Mouse (Mus musculus) embryonic facial prominence, embryonic 10.5 days (tissue): ENCODE measurements at regions not wholly inside any gene's neighbourhood (a gene's known extent, or its start where the extent isn't known, plus 50 kb on each side); places are given as distances from the start of the nearest gene placed in this dataset.

ENCODE experiments used
- DNase-seq: peaks from one replicate; pipeline ENCODE4 v3.0.0-alpha.2; 2017; ENCODE audit warnings: low spot score
- H3K27ac ChIP-seq: fragments of 300-500 bp; sonication (generic); replicated peaks from 2 replicates; pipeline ENCODE4 v1.5.1; 2016; ENCODE audit warnings: mild to moderate bottlenecking
- H3K27me3 ChIP-seq: fragments of 300-500 bp; sonication (generic); replicated peaks from 2 replicates; pipeline ENCODE4 v1.6.1; 2016; ENCODE audit warnings: low read depth, mild to moderate bottlenecking; ENCODE audit not compliant: poor library complexity, severe bottlenecking
- H3K36me3 ChIP-seq: fragments of 300-500 bp; sonication (generic); replicated peaks from 2 replicates; pipeline ENCODE4 v1.6.1; 2016; ENCODE audit warnings: mild to moderate bottlenecking, moderate library complexity
- H3K4me1 ChIP-seq: fragments of 300-500 bp; sonication (generic); 2 replicates; pipeline ENCODE4 v1.6.1; 2016
- H3K4me3 ChIP-seq: fragments of 300-500 bp; sonication (generic); 2 replicates; pipeline ENCODE4 v1.5.1; 2016; ENCODE audit warnings: mild to moderate bottlenecking, moderate library complexity
- H3K9me3 ChIP-seq: fragments of 300-500 bp; sonication (generic); 2 replicates; pipeline ENCODE4 v1.6.1; 2016; ENCODE audit warnings: mild to moderate bottlenecking
- WGBS: fragments of 180-500 bp; shearing (Covaris S2); methylation state at CpG from one replicate; pipeline ENCODE4 v1.1.7; 2016; 5-methylcytosine and 5-hydroxymethylcytosine counted together

DNA sequence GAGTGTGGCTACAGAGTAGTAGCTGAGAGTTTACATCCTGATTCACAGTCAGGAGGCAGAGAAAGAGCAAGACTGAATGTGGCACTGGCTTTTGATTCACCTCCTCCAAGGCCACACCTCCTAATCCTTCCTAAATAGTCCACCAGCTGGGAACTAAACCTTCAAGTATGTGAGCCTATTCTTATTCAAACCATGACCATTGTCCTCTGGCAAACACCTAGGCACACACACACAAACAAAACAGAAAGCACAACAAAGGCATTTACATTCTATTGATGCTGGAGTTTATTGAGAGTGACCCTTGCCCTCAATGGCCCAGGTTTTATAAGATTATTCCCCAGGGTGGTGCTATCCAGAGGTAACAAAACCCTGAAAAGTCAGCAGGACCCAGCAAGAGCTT lies 235.4 kb upstream of the Dynlrb2 start:
- Histone ChIP-seq H3K27ac (no peak overlapping the region), H3K4me1 (peaks cover 6% of the 10 kb centered on the region; the same call in 1 of the 2 replicates), H3K36me3 (no peaks in the 10 kb centered on the region), H3K4me3 (no peak overlapping the region), H3K27me3 (no peaks in the 10 kb centered on the region), H3K9me3 (no peaks in the 10 kb centered on the region)
- DNase-seq, result no peak

DNA sequence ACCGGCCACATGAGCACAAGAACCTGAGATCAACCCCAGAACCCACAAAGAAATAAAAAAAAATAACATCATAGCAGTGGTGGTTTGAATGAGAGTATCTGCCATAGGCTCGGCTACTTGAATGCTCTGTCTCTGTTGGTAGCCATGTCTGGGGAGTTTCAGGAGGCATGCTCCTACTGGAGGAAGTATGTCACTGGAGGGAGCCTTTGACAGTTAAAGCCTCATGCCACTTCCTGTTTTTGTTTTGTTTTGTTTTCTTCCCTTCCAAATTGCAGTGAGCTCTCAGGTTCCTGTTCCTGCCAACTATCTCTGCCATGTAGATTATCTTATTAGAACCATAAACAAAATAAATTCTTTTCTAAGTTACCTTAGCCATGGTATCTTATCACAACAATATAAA lies 236.1 kb upstream of the Dynlrb2 start:
- Histone ChIP-seq H3K27ac (no peak overlapping the region), H3K4me1 (peaks cover 6% of the 10 kb centered on the region; the same call in 1 of the 2 replicates)
- 87% methylated on average over 2 of the region's 2 CpGs for WGBS

DNA sequence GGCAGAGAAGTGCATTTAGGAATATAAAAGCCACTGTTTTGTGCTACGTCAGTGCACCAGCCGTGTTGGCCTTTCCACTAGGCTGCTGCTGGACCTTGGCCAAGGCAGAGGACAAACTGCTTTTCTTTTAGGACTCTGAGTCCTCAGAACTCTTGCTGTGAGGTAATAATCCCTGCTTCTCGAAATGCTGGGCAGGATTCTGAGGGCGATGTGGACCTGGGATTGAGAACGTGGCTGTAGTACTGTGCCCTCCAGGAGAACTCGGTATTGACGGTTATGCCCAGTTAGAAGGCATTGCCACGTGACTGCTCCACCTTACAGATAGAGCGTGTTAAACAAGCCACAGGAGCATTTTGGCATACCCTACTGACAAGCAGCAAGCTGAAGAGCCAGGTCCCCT lies 236.6 kb upstream of the Dynlrb2 start:
- DNase-seq, result no peak
- 88% methylated on average over 9 of the region's 9 CpGs for WGBS
- Histone ChIP-seq H3K36me3 (no peaks in the 10 kb centered on the region), H3K9me3 (no peaks in the 10 kb centered on the region), H3K4me3 (no peak overlapping the region), H3K27me3 (no peaks in the 10 kb centered on the region), H3K4me1 (peaks cover 6% of the 10 kb centered on the region; the same call in 1 of the 2 replicates), H3K27ac (no peak overlapping the region)

More for the DNA sequence above, 236.1 kb upstream of the Dynlrb2 start:
- Histone ChIP-seq H3K27me3 (no peaks in the 10 kb centered on the region), H3K36me3 (no peaks in the 10 kb centered on the region), H3K9me3 (no peaks in the 10 kb centered on the region), H3K4me3 (no peak overlapping the region)
- no peak for DNase-seq

DNA sequence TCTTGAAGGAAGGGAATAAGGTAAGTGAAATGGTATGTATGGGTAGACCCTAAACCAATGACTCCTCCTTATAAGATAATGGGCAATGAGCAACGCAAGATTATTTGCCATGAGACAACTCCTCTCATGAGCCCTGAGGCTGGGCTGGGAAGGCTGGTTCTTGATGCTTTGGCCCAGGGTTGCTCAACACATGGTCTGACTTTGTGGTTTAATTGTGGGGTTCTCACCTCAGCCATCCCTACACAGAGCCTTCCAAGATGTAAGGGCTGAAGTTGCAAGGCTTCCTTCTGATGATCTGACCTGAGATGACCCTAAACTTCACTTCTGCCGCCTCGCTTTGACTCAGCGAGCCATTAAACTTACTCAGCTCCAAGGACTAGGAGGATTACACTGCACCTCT lies 237.8 kb upstream of the Dynlrb2 start:
- H3K4me1 ChIP-seq, result no peaks in the 10 kb centered on the region
- no peak overlapping the region for H3K27ac ChIP-seq
- H3K27me3 ChIP-seq, result no peaks in the 10 kb centered on the region
- no peak for DNase-seq
- no peaks in the 10 kb centered on the region for H3K36me3 ChIP-seq
- H3K9me3 ChIP-seq, result no peaks in the 10 kb centered on the region
- H3K4me3 ChIP-seq, result no peak overlapping the region
- WGBS, result 70% methylated on average over 4 of the region's 4 CpGs

DNA sequence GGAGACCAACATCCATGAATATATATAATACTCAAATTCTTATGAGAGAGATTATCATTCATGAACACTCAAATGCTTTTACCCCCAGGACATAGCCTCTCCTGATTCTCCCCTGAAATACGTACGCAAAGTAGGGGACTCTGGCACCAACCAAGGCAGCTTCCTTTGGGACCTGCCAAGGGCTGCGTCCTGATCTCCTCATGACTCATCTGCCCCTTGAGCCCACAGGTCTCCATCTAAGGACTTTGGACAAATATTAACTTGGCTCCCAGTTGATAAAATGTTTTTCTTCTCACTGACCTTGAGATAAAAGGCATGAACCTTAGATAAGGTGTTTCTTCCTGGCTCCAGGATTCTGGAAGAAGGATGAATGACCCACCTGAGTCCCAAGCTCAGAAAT lies 239.2 kb upstream of the Dynlrb2 start:
- 90% methylated on average over 3 of the region's 3 CpGs for WGBS
- no peak overlapping the region for H3K4me3 ChIP-seq
- no peak for DNase-seq
- no peaks in the 10 kb centered on the region for H3K27me3 ChIP-seq
- H3K36me3 ChIP-seq, result no peaks in the 10 kb centered on the region
- no peak overlapping the region for H3K27ac ChIP-seq
- H3K9me3 ChIP-seq, result no peaks in the 10 kb centered on the region
- H3K4me1 ChIP-seq, result peaks cover 9% of the 10 kb centered on the region

DNA sequence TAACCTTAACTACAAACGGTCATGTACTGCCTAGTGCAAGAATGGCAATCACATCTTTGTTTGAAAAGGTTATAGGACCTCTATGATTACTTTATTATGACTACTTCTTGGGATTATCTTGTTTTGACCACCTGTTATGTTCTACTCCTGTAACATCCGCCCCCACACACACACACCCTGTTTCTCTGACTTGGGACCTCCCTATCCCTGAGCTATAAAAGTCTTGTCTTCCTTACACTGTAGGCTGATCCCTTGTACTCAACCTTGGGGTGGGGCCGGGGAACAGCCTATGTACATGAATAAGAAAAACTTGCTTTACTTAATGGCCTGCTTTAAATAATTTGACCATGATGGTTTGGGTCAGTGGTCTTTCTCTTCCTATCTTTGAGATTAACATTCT lies 240.7 kb upstream of the Dynlrb2 start:
- no peaks in the 10 kb centered on the region for H3K27me3 ChIP-seq
- no peak for DNase-seq
- H3K27ac ChIP-seq, result no peak overlapping the region
- H3K36me3 ChIP-seq, result no peaks in the 10 kb centered on the region
- H3K4me1 ChIP-seq, result peaks cover 15% of the 10 kb centered on the region
- H3K9me3 ChIP-seq, result no peaks in the 10 kb centered on the region
- no peak overlapping the region for H3K4me3 ChIP-seq
- WGBS, result 92% methylated on average over 3 of the region's 3 CpGs

DNA sequence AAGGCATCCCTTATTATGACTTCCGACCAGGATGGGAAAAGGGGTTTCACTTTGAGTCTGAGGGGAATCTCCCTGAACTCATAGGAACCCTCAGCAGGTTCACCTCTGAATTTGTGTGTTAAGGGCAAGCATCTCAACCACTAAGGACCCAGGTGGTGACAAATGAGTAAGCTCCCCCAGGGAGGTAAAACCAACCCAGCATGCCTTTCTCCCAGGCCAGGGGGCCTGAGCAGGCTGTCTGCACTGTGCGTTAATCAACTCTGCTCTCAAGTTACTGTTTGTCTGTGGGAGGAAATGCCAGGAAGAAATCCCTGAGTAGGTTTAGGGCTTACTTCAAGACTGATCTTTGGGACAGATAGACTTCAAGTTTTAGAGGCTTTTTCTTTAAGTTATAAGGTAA lies 243.5 kb upstream of the Dynlrb2 start:
- WGBS, result 34% methylated on average over 2 of the region's 2 CpGs
- Histone ChIP-seq H3K4me3 (no peak overlapping the region), H3K27me3 (no peaks in the 10 kb centered on the region), H3K36me3 (no peaks in the 10 kb centered on the region), H3K27ac (no peak overlapping the region), H3K4me1 (peaks cover 15% of the 10 kb centered on the region), H3K9me3 (no peaks in the 10 kb centered on the region)
- DNase-seq, result peak; percentile 50

DNA sequence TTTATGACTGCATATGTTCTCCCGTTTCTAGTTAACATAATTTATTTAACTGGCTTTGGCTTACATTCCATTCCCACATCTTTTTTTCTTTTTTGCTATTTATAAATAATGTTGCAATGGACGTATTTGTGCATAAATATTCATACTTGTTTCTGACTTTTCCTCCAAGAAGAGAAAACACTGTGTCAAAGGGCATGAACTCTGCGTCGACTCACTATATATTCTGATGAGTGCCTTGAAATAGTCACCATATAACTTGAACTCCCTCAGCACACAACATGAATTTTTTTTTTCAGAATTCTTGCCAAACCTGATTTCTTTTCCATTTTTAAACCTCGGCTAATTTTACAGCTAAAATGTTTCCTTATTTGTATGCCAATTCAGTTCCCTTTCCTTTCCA lies 249.4 kb upstream of the Dynlrb2 start:
- 87% methylated on average over 5 of the region's 5 CpGs for WGBS
- no peaks in the 10 kb centered on the region for H3K27me3 ChIP-seq
- DNase-seq, result no peak

DNA sequence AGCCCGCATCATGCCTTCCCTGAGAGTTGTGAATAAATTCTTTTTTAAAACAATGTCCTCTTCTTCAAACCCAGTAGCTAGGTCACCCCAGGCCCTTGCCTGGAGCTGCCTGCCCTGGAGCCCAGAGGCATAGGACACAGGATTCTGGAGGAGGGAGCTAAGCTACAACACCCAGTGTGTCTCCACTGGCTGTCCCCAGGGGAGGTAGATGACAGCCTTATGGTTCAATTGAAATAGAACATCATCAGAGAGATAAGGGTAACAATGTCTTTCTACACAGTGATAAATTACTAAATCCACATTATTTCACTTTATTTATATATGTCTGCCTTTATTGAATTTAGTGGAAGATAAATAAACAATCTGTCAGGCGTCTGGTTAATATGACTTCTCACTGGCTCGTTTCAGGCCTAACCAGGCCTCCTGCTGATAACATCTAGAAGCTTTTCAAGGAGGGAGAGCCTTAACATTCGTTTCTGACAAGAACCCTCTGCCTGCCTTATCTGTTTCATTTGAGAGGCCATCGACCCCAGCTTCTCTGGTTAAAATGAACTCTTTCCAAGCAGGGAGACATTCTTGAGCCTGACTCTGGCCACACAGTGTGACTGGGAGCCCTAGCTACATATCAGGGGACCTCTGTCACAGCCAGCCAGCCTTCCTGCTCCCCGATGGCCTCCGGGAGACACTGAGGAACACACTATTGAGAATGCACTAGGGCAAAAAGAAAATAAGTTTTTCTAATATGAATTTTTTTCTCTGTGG lies 252.1 kb upstream of the Dynlrb2 start:
- Histone ChIP-seq H3K9me3 (no peaks in the 10 kb centered on the region), H3K4me1 (peaks cover 5% of the 10 kb centered on the region; the same call in 1 of the 2 replicates), H3K36me3 (no peaks in the 10 kb centered on the region), H3K27ac (no peak overlapping the region), H3K4me3 (no peak overlapping the region), H3K27me3 (no peaks in the 10 kb centered on the region)
- WGBS, result 58% methylated on average over 7 of the region's 7 CpGs
- no peak for DNase-seq

More for the DNA sequence above, 249.4 kb upstream of the Dynlrb2 start:
- H3K27ac ChIP-seq, result no peak overlapping the region
- no peaks in the 10 kb centered on the region for H3K36me3 ChIP-seq
- peaks cover 5% of the 10 kb centered on the region; the same call in 1 of the 2 replicates for H3K4me1 ChIP-seq
- H3K4me3 ChIP-seq, result no peak overlapping the region
- no peaks in the 10 kb centered on the region for H3K9me3 ChIP-seq

DNA sequence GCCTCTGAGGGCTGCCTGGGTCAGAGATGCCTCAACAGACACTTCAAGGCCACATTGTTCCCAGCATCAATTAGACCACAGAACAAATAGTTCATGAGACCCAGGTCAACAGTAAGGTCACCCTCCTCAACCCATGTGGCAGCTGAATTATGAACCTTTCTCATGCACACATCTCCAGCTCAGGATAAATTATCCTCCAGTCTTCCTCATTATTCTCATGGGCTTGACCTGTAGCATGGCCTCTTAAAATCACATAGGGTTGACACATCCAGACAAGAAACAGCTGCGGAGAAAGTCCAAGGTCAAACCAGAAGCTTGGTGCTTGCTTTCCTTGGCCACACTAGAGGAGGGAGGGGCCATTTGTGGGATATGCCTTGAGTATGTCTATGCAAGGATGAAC lies 256.4 kb upstream of the Dynlrb2 start:
- no peak overlapping the region for H3K4me3 ChIP-seq
- no peaks in the 10 kb centered on the region for H3K36me3 ChIP-seq
- no peak overlapping the region for H3K27ac ChIP-seq
- no peak for DNase-seq
- no peaks in the 10 kb centered on the region for H3K9me3 ChIP-seq
- H3K27me3 ChIP-seq, result peaks cover 9% of the 10 kb centered on the region; the same call in 1 of the 2 replicates
- peaks cover 15% of the 10 kb centered on the region; the same call in 1 of the 2 replicates for H3K4me1 ChIP-seq
- 68% methylated on average over 1 of the region's 1 CpGs for WGBS

DNA sequence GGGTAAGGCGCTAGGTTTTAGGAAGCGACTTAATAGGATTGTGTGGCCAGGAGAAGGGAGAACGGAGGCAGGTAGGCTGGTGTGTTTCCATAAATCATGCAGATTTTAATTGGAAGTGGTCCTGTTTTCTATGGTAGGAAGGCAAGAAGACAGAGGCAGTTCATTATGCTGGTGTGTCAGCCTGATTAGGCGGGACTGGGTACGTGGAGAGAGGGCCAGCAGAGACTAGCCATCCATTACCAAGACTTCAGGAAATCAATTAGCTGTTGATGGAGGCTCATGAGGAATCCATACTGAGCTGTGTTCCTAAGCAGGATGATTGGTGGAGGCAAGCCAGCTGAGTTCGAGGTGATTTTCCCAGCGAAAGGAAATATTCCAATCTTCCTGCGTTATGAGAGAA lies 261.3 kb upstream of the Dynlrb2 start:
- H3K36me3 ChIP-seq, result no peaks in the 10 kb centered on the region
- H3K9me3 ChIP-seq, result no peaks in the 10 kb centered on the region
- H3K4me1 ChIP-seq, result peaks cover 32% of the 10 kb centered on the region
- no peak overlapping the region for H3K4me3 ChIP-seq
- WGBS, result 69% methylated on average over 8 of the region's 8 CpGs
- no peak for DNase-seq
- H3K27ac ChIP-seq, result no peak overlapping the region
- H3K27me3 ChIP-seq, result peaks cover 40% of the 10 kb centered on the region

DNA sequence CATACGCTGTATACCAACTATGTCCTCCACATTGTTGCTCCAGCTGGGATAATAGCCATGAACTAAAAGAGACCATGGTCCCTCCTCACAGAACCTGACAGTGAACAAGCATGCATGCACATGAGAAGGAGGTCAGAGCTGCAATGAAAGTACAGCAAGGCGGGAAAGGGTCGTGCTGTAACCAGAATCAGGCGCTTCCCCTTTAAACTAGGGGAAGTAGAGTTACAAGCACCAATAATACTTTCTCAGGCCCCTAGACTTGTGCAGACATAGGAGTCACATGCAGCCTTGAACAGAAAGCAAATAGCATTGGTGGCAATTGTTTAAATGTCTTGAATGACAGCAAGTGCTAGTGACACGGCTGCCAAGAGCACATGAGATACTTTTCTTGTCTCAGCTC lies 261.8 kb upstream of the Dynlrb2 start:
- 86% methylated on average over 5 of the region's 5 CpGs for WGBS
- H3K27me3 ChIP-seq, result peaks cover 41% of the 10 kb centered on the region
- no peaks in the 10 kb centered on the region for H3K9me3 ChIP-seq
- DNase-seq, result no peak
- H3K27ac ChIP-seq, result no peak overlapping the region
- H3K4me3 ChIP-seq, result no peak overlapping the region
- peaks cover 28% of the 10 kb centered on the region for H3K4me1 ChIP-seq
- H3K36me3 ChIP-seq, result no peaks in the 10 kb centered on the region

DNA sequence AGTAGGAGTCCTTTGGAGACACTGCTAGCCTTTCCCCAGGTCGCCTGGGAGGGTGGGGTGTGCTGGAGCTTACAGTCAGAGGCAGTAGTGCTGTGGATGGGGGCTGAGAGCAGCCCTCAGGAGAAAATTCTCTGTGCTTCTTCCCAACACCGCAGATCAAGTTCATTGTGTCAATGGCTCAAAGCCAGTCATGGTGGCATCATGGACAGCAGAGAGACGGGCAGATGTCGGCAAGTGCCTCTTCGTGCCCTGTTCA lies 262.9 kb upstream of the Dynlrb2 start:
- Histone ChIP-seq H3K27ac (no peak overlapping the region; the same call in 1 of the 2 replicates), H3K27me3 (peaks cover 48% of the 10 kb centered on the region), H3K9me3 (no peaks in the 10 kb centered on the region), H3K4me1 (peaks cover 28% of the 10 kb centered on the region), H3K36me3 (no peaks in the 10 kb centered on the region), H3K4me3 (no peak overlapping the region)
- WGBS, result 90% methylated on average over 5 of the region's 5 CpGs
- DNase-seq, result no peak
